Mouse (Mus musculus) hindbrain, embryonic 15.5 days (tissue): Measurements from ENCODE around the gene Noto. TPM values are rescaled to one million over a fixed set of nuclear protein-coding genes. Genes with fewer than 3 reads are reported as not detected.
A peak's percentile ranks its signal among the peaks of the same experiment; 100 is the strongest.

Source experiments
- ATAC-seq: fragments of 200-750 bp; cut with Nextera tagmentation; 2 replicates; pipeline ENCODE4 v1.8.0; 2017; ENCODE audit warnings: low read depth, moderate number of reproducible peaks, moderate TSS enrichment; ENCODE audit not compliant: low FRiP score
- H3K27ac ChIP-seq: fragments of 300-500 bp; sonication (generic); replicated peaks from 2 replicates; pipeline ENCODE4 v1.5.1; 2015; ENCODE audit warnings: mild to moderate bottlenecking, inconsistent platforms
- H3K27me3 ChIP-seq: fragments of 300-500 bp; sonication (generic); 2 replicates; pipeline ENCODE4 v1.6.1; 2015; ENCODE audit warnings: control low read depth, inconsistent platforms
- H3K36me3 ChIP-seq: fragments of 300-500 bp; sonication (generic); 2 replicates; pipeline ENCODE4 v1.6.1; 2015; ENCODE audit warnings: control low read depth, inconsistent platforms
- H3K4me1 ChIP-seq: fragments of 300-500 bp; sonication (generic); replicated peaks from 2 replicates; pipeline ENCODE4 v1.6.1; 2015; ENCODE audit warnings: control low read depth, inconsistent platforms
- H3K4me2 ChIP-seq: fragments of 300-500 bp; sonication (generic); 2 replicates; pipeline ENCODE4 v1.6.1; 2015; ENCODE audit warnings: moderate library complexity, mild to moderate bottlenecking, inconsistent platforms
- H3K4me3 ChIP-seq: fragments of 300-500 bp; sonication (generic); 2 replicates; pipeline ENCODE4 v1.5.1; 2015; ENCODE audit warnings: mild to moderate bottlenecking, inconsistent platforms
- H3K9ac ChIP-seq: fragments of 300-500 bp; sonication (generic); 2 replicates; pipeline ENCODE4 v1.6.1; 2015; ENCODE audit warnings: inconsistent platforms
- H3K9me3 ChIP-seq: fragments of 300-500 bp; sonication (generic); 2 replicates; pipeline ENCODE4 v1.6.1; 2016; ENCODE audit warnings: control low read depth, inconsistent platforms
- WGBS: fragments of 180-500 bp; shearing (Covaris S2); methylation state at CpG from one replicate; pipeline ENCODE4 v1.1.7; 2015; 5-methylcytosine and 5-hydroxymethylcytosine counted together
- polyA plus RNA-seq: library from polyadenylated mRNA; unstranded; fragments of >200 nt; fragmentation: Nextera tagmentation; extraction: Ambion mirVana; gene quantifications from 2 replicates; pipeline ENCODE4 v1.2.1, GENCODE M21; 2015

Noto gene
- not detected in 2 replicates for polyA plus RNA-seq

DNA sequence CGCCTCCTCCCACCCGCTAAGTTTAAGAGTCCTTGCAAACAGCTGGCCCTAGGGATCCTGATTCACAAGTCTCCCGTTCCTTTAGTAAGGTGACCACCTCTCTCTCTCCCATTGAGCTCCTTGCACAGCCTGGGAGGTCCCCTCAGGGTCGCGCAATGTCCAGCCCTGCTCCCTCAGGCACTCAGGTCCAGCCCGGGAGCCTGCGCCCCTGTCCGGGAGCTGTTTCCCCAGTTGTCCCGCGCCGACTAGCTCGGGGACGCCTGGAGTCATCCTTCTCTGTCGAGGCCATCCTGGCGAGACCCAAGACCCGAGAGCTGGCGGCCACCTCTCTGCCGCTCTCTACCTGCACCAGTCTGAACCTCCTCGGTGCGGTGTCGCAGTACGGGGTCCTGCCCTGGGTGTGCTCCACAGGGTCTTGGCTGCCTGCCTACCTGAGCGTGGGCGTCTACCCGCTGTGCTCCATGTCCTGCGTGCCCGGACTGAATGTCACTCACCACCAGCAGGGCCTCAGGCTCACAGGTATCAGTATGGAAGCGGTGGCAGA lies at the start of gene Noto:
Gene Noto, plus strand, starts transcription at position 51 of the 544 bp plus-strand sequence.
- no peak within 1 kb of the TSS for H3K4me2 ChIP-seq
- WGBS: 11% methylated on average over 28 of the region's 28 CpGs
- H3K4me1 ChIP-seq: no peaks in the 10 kb centered on the region
- H3K9ac ChIP-seq: no peak within 1 kb of the TSS
- H3K9me3 ChIP-seq: no peaks in the 10 kb centered on the region
- H3K36me3 ChIP-seq: no peaks in the 10 kb centered on the region
- no peak for ATAC-seq
- H3K27me3 ChIP-seq: 0 out of 2 replicates have a peak, but pooled peaks cover 15% of the 10 kb centered on the region
- no peak within 1 kb of the TSS for H3K4me3 ChIP-seq
- no peak within 1 kb of the TSS for H3K27ac ChIP-seq

DNA sequence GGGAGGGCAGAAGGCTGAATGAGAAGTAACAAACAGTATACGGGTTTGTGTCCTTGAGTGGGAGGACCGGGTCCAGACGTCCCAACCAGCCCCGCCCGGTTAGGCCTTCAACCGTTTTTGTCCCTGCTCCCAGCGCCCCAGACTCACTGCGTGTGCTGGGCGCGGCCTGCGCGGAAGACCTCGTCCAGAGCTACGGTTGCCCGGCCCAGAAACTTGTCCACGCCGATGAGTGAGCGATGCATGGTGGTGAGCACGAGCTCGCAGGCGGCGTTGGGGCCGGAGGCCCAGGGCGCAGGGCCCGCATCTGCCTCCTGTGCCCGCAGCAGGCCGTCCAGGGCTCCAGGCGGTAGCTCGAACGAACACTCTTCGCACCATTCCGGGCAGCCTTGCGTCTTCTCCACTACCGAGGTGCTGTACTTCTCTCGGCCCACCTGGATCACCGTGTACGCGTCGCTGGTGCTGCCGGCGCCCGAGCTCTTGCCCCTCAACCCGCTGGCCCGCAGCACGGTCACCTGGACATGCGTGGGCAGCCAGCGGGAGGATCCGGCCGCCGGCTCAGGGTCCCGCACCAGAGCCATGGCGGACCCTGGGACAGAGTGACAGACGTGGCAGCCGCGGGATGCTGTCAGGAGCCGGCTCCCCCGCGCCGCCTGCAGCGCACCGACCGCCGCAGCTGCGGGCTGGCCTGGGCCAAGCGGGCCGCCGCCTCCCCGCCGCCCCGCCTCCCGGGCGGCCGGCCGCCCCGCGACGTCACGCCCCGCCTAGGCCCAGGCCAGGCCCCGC lies 49.5 kb upstream of the Noto start, which contains the start of gene Rab11fip5:
Gene Rab11fip5, minus strand, starts transcription at position 684 of the 783 bp plus-strand sequence.
- H3K36me3 ChIP-seq: no peaks in the 10 kb centered on the region
- H3K4me2 ChIP-seq: peak within 1 kb of the TSS; percentile 75
- H3K4me1 ChIP-seq: peaks cover 41% of the 10 kb centered on the region
- WGBS: 1% methylated on average over 77 of the region's 80 CpGs
- peak; percentile 25; the same call in 1 of the 2 replicates for ATAC-seq
- no peaks in the 10 kb centered on the region for H3K27me3 ChIP-seq
- peak within 1 kb of the TSS; percentile 60 for H3K4me3 ChIP-seq
- peak within 1 kb of the TSS; percentile 87 for H3K27ac ChIP-seq
- H3K9ac ChIP-seq: peak within 1 kb of the TSS; percentile 70
- no peaks in the 10 kb centered on the region for H3K9me3 ChIP-seq

DNA sequence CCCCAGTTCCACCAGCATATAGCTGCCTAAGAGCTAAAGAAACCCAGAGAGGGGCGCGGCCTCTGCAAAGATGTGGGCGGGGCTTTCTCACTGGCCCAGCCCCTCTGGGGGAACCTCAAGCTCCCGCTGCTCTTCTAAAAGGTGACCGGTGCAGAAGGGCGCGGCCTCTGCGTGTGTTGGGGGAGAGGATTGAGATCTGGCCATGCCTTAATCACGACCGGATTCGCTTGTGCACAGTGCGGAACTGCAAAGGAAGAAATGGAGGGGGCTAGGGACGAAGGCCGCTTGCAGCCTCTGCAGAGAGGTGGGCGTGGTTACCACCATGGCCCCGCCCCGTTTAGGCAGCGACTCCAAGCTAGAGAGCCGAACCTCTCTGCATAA lies 49.0 kb upstream of the Noto start:
- H3K9ac ChIP-seq: peak overlapping the region; percentile 50
- peak overlapping the region; percentile 60 for H3K4me3 ChIP-seq
- WGBS: under 1% methylated on average over 19 of the region's 19 CpGs
- ATAC-seq: peak; percentile 97
- peak overlapping the region; percentile 87 for H3K27ac ChIP-seq
- H3K27me3 ChIP-seq: no peaks in the 10 kb centered on the region
- no peaks in the 10 kb centered on the region for H3K36me3 ChIP-seq
- peaks cover 35% of the 10 kb centered on the region for H3K4me1 ChIP-seq
- H3K9me3 ChIP-seq: no peaks in the 10 kb centered on the region
- peak overlapping the region; percentile 75 for H3K4me2 ChIP-seq

DNA sequence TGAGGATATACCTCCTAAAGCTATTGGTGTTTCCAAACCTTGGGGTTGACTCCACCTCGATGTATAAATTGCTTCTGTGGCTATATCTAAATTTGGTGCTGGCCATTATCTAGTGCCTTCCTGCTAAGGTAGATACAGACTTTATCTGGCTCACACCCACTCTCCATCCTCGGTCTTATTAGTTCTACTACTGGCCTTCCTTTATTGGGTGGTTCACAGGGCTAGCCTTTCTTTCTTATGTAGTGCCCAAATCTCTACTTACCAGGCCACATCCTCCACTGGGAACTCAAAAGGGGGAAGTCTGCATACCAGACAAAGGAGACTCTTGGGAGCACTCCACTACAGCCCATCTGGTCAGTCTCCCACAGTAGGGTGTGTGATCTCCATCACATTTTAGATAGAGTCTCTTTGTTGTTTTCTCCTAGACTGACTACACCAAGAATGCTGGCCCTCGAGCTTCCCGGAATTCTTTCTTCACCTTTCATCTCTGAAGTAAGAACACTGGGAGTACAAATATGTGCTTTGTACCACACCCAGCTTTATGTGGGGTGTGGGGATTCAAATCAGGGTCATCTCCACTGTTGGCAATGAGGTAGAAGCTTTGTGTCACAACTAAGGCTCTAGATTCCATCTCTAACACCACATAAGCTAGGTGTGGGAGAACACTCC lies 46.5 kb upstream of the Noto start:
- Histone ChIP-seq H3K4me1 (peaks cover 22% of the 10 kb centered on the region), H3K9ac (no peak overlapping the region), H3K27ac (no peak overlapping the region), H3K36me3 (no peaks in the 10 kb centered on the region), H3K4me3 (no peak overlapping the region), H3K27me3 (no peaks in the 10 kb centered on the region), H3K4me2 (no peak overlapping the region), H3K9me3 (no peaks in the 10 kb centered on the region)
- WGBS: 72% methylated on average over 4 of the region's 4 CpGs
- no peak for ATAC-seq

DNA sequence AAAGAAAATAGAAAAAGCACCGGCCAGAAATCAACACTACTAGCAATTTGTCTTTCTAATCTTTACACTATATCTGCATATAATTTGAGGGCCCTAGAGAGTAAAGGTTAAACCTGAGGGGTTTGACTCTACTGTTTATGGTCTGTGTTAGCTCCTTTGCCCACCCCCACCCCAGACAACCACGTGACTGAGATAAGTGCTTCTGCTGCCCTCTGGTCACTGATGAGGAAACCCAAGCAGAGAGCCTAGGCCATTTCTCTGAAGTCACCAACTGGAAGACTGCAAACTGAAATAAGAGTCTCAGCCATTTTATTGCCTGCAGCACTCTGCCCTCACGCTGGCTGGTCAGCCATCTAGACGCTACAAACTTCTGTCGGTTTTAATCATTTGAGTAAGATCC lies 45.8 kb upstream of the Noto start:
- no peak overlapping the region for H3K27ac ChIP-seq
- no peaks in the 10 kb centered on the region for H3K9me3 ChIP-seq
- 65% methylated on average over 5 of the region's 5 CpGs for WGBS
- H3K4me3 ChIP-seq: no peak overlapping the region
- no peaks in the 10 kb centered on the region for H3K27me3 ChIP-seq
- H3K9ac ChIP-seq: no peak overlapping the region
- H3K4me2 ChIP-seq: no peak overlapping the region
- H3K4me1 ChIP-seq: peaks cover 16% of the 10 kb centered on the region
- ATAC-seq: no peak
- no peaks in the 10 kb centered on the region for H3K36me3 ChIP-seq

DNA sequence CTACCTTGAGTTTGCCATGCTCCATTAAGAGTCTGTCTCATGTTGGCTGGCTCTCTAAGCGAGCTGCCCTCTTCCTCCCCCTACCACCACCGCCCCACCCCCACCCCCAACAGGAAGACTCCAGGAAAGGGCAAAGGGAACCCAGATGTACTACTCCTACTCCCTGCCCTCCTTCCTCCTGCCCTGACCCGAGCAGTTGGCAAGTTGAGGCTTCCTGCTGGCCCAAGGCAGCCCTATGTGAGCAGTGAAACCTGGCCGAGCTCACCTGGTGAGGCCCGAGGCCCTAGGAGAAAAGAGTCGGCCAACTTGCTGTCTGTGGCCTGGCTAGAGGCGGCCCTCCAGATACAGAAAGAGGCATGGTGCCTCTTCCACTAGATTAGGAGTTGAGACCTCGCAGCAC lies 45.1 kb upstream of the Noto start:
- 66% methylated on average over 8 of the region's 8 CpGs for WGBS
- peaks cover 8% of the 10 kb centered on the region for H3K4me1 ChIP-seq
- no peak for ATAC-seq

DNA sequence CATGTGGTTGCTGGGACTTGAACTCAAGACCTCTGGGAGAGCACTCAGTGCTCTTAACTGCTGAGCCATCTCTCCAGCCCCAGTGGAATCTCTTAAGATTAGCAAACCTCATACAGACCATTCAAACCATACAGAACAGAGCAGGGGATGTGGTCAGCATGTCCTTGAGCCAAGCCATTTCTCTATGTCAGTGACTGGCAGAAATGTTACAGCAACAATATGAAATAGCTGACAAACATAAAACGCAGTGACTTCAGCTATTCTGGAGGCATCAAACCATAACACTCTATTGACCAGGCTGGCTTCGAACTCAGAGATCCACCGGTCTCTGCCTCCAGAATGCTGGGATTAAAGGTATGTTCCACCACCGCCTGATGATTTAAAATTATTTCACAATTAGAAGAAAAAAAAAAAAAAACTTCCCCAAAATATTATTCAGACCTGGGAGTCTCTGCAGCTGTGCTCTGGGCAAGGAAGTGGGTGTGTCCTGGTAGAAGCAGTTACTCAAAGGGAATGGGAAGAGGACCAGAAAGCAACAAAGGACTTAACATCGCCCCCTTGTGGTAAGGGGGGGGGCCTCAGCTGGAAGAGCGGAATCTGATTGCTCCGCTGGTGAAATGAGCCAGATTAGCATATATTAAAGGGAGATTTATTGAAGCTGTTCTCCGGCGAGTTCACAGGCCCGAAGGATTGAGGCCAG lies 43.3 kb upstream of the Noto start:
- WGBS: 33% methylated on average over 10 of the region's 10 CpGs

More for the DNA sequence above, 45.1 kb upstream of the Noto start:
- no peak overlapping the region for H3K27ac ChIP-seq
- H3K4me2 ChIP-seq: no peak overlapping the region
- no peak overlapping the region for H3K4me3 ChIP-seq
- no peaks in the 10 kb centered on the region for H3K36me3 ChIP-seq
- H3K9me3 ChIP-seq: no peaks in the 10 kb centered on the region
- H3K9ac ChIP-seq: no peak overlapping the region
- no peaks in the 10 kb centered on the region for H3K27me3 ChIP-seq

DNA sequence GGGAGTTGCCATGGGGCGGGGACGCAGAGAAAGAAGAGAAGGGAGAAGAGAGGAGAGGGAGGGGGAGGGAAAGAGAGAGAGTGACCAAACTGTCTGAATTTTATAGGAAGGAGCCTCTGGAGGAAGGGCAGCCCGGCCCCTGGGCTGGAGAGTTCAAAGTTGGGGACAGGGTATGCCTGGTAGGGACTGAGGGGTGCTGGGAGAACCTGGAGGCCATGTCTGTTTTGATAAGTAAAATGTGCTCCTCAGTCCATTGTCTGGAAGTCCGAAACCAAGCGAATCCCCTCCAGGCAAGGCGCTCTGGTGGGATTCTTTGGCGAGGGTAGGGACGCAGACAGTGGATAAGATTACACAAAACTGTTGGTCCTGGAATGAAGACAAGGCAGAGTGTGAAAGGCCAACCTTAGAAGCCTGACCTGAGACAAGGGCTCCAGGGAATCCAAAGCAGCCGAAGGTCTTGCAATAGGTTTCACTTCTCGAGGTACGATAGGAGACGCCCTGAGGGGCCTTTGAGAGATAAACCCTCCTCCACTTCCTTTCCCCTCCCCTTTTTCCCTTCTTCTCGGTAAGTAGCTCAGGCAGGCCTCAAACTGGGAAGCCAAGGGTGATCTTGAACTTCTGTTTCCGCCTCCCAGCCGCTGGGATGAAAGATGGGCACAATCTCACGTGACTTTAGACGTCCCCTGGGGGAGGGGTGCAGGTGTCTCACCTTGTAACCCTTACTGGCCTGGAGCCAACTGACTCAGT lies 42.6 kb upstream of the Noto start:
- peak; percentile 56; the same call in 1 of the 2 replicates for ATAC-seq
- H3K4me1 ChIP-seq: 0 out of 2 replicates have a peak, but pooled peaks cover 6% of the 10 kb centered on the region
- 26% methylated on average over 17 of the region's 17 CpGs for WGBS
- H3K4me3 ChIP-seq: no peak overlapping the region
- no peaks in the 10 kb centered on the region for H3K36me3 ChIP-seq
- no peaks in the 10 kb centered on the region for H3K27me3 ChIP-seq
- no peak overlapping the region for H3K27ac ChIP-seq
- H3K9me3 ChIP-seq: no peaks in the 10 kb centered on the region
- H3K4me2 ChIP-seq: peak overlapping the region; percentile 12; the same call in 1 of the 2 replicates
- H3K9ac ChIP-seq: no peak overlapping the region

More for the DNA sequence above, 43.3 kb upstream of the Noto start:
- ATAC-seq: peak; percentile 69
- H3K4me3 ChIP-seq: no peak overlapping the region
- H3K27me3 ChIP-seq: no peaks in the 10 kb centered on the region
- no peaks in the 10 kb centered on the region for H3K9me3 ChIP-seq
- no peak overlapping the region for H3K9ac ChIP-seq
- no peak overlapping the region for H3K27ac ChIP-seq
- no peaks in the 10 kb centered on the region for H3K36me3 ChIP-seq
- 0 out of 2 replicates have a peak, but pooled peaks cover 6% of the 10 kb centered on the region for H3K4me1 ChIP-seq
- H3K4me2 ChIP-seq: peak overlapping the region; percentile 12; the same call in 1 of the 2 replicates

DNA sequence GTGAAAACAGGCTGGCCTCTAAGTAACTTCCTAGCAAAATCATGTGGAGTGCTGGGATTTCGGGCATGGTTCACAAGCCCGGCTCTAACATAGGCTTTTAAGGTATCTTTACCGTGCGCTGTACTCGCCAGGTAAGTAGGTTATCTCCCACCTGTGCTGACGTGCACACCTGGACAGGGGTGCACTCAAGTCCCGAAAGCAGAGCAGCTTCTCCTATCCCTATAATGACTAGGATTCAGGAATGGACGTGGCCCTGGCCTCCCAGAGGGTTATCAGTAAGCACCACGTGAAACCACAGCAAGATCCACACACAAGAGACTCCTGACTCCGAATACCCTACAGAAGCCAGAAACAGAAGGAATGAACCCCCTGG lies 42.1 kb upstream of the Noto start:
- Histone ChIP-seq H3K27me3 (no peaks in the 10 kb centered on the region), H3K36me3 (no peaks in the 10 kb centered on the region), H3K4me3 (no peak overlapping the region), H3K9ac (no peak overlapping the region), H3K9me3 (no peaks in the 10 kb centered on the region), H3K4me2 (no peak overlapping the region), H3K4me1 (0 out of 2 replicates have a peak, but pooled peaks cover 6% of the 10 kb centered on the region), H3K27ac (no peak overlapping the region)
- WGBS: 81% methylated on average over 10 of the region's 10 CpGs
- no peak for ATAC-seq

DNA sequence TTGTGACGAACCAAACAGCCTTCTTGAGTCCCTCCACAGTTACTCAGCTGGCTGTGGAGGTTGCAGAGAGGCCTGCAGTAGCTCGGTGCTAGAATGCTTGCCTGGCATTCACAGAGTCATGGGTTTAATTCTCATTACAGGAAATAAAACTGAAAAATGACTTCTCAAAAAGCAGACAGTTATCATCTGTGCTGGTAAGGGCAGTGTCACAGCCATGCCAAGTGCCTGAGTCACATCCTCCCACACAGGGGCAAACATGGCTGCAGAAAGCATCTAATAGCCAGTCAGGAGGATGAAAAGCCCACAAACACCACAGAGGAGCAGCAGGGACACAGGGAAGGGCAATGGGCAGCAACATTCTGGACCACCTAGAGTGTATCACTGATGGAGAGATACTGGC lies 40.9 kb upstream of the Noto start:
- H3K27me3 ChIP-seq: no peaks in the 10 kb centered on the region
- 82% methylated on average over 2 of the region's 2 CpGs for WGBS
- no peak overlapping the region for H3K4me3 ChIP-seq
- H3K36me3 ChIP-seq: no peaks in the 10 kb centered on the region
- H3K9ac ChIP-seq: no peak overlapping the region
- 0 out of 2 replicates have a peak, but pooled peaks cover 6% of the 10 kb centered on the region for H3K4me1 ChIP-seq
- H3K9me3 ChIP-seq: no peaks in the 10 kb centered on the region
- ATAC-seq: no peak
- H3K4me2 ChIP-seq: no peak overlapping the region
- no peak overlapping the region for H3K27ac ChIP-seq

DNA sequence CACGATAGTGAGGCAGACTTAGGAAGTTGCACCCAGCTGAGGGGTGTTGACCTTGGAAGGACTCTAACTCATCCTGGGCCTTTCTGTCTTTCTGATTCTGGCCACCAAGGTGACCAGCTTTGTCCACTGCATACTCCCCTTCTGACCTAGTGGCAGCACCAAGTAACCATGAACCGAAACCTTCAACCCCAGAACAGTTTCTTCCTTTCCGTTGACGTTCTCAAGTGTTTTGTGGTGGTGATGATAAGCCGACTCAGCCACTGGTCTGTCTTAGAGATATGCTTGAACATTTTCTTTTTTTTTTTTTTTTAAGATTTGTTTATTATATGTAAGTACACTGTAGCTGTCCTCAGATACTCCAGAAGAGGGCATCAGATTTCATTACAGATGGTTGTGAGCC lies 35.1 kb upstream of the Noto start:
- Histone ChIP-seq H3K9me3 (no peaks in the 10 kb centered on the region), H3K4me3 (no peak overlapping the region), H3K4me1 (no peaks in the 10 kb centered on the region), H3K4me2 (no peak overlapping the region), H3K27ac (no peak overlapping the region), H3K9ac (no peak overlapping the region), H3K36me3 (no peaks in the 10 kb centered on the region), H3K27me3 (no peaks in the 10 kb centered on the region)
- WGBS: 78% methylated on average over 5 of the region's 5 CpGs
- no peak for ATAC-seq
